ENCODE assay signal across 10 mouse cellular contexts in the genomic region with DNA sequence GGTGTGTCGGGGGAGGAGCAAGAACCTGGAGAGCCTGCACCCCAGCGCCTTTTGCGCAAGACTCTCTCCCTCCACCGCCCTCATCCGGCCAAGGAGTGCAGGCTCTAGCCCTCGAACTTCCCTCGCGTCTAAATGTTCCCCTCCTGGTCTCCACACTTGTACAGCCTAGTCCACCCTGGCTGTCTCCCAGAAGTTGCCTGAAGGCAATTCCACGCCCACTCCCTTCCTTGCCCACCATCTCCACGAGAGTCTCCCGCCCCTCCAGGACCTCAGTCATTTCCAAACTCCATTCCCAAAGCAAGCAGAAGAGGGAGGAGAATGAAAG. TPM values are rescaled to one million over a fixed set of nuclear protein-coding genes. Genes with fewer than 3 reads are reported as not detected.
DNase-seq lines count a peak whose midpoint lies in the region; ATAC-seq and TF ChIP-seq lines count a peak whose summit lies in the region.
"Had no signal": no experiment of that assay in that cellular context is flagged by ENCODE, and none has a peak within 500 bp of the region (broad histone marks: within the 10 kb centered on the region; RNA-seq: fewer than 3 reads in every experiment).

No protein-coding gene starts in this region.

- 0% methylated on average over 11 of the region's 11 CpGs for WGBS in kidney, postnatal 0 days
- under 1% methylated on average over 11 of the region's 11 CpGs for WGBS in kidney, adult 2 months
- 11% methylated on average over 11 of the region's 11 CpGs for WGBS in cerebellum, adult 2 months
- WGBS in forebrain, embryonic 13.5 days, result 4% methylated on average over 11 of the region's 11 CpGs
- 1% methylated on average over 11 of the region's 11 CpGs for WGBS in neural tube, embryonic 12.5 days
- WGBS in heart, embryonic 12.5 days, result 1% methylated on average over 11 of the region's 11 CpGs

- no peak overlapping the region for H3K4me3 ChIP-seq in kidney, postnatal 0 days (replicated peaks; ENCODE audit: low read depth, low read length)
- H3K4me3 ChIP-seq in kidney, adult 2 months (ENCODE audit: insufficient read depth, low read depth, low read length), result no peak overlapping the region
- peak overlapping the region; percentile 41 for H3K4me3 ChIP-seq in cerebellum, adult 2 months (replicated peaks; ENCODE audit: insufficient read depth, low read depth, low read length)
- 0 out of 2 replicates have a peak overlapping the region, but pooled peaks have one; percentile 72 for H3K4me3 ChIP-seq in forebrain, embryonic 13.5 days
- H3K4me3 ChIP-seq in neural tube, embryonic 12.5 days, result no peak overlapping the region
- H3K4me3 ChIP-seq in heart, embryonic 12.5 days, result no peak overlapping the region

- no peak for TF ChIP-seq POLR2A in kidney, adult 2 months (IDR thresholded peaks at IDR 0.05; ENCODE audit: low read depth, low read length)
- no peak for TF ChIP-seq POLR2A in cerebellum, adult 2 months (IDR thresholded peaks at IDR 0.05; ENCODE audit: borderline replicate concordance, insufficient read depth, low read length)

- H3K4me1 ChIP-seq in kidney, postnatal 0 days (replicated peaks; ENCODE audit: insufficient read depth, low read length), result peaks cover 2% of the 10 kb centered on the region
- H3K4me1 ChIP-seq in kidney, adult 2 months (ENCODE audit: control insufficient read depth, insufficient read depth, low read length), result no peaks in the 10 kb centered on the region
- peaks cover 6% of the 10 kb centered on the region for H3K4me1 ChIP-seq in cerebellum, adult 2 months (ENCODE audit: control insufficient read depth, insufficient read depth, low read length)
- peaks cover 71% of the 10 kb centered on the region for H3K4me1 ChIP-seq in forebrain, embryonic 13.5 days
- peaks cover 34% of the 10 kb centered on the region for H3K4me1 ChIP-seq in neural tube, embryonic 12.5 days
- H3K4me1 ChIP-seq in heart, embryonic 12.5 days (replicated peaks), result peaks cover 20% of the 10 kb centered on the region

- H3K27me3 ChIP-seq in kidney, postnatal 0 days (ENCODE audit: insufficient read depth, low read length), result peaks cover 93% of the 10 kb centered on the region
- peaks cover 11% of the 10 kb centered on the region for H3K27me3 ChIP-seq in kidney, adult 2 months (replicated peaks; ENCODE audit: control insufficient read depth, insufficient read depth, low read length)
- H3K27me3 ChIP-seq in cerebellum, adult 2 months (ENCODE audit: control insufficient read depth, insufficient read depth, low read length), result no peaks in the 10 kb centered on the region
- peaks cover 97% of the 10 kb centered on the region for H3K27me3 ChIP-seq in forebrain, embryonic 13.5 days
- H3K27me3 ChIP-seq in neural tube, embryonic 12.5 days (replicated peaks), result peaks cover 99% of the 10 kb centered on the region
- peaks cover 100% of the 10 kb centered on the region for H3K27me3 ChIP-seq in heart, embryonic 12.5 days (replicated peaks)

- no peak overlapping the region for H3K9ac ChIP-seq in kidney, postnatal 0 days (ENCODE audit: low read depth, low read length)
- H3K9ac ChIP-seq in forebrain, embryonic 13.5 days, result no peak overlapping the region
- no peak overlapping the region for H3K9ac ChIP-seq in neural tube, embryonic 12.5 days
- no peak overlapping the region for H3K9ac ChIP-seq in heart, embryonic 12.5 days

- peak; percentile 41; the same call in 1 of the 2 replicates for TF ChIP-seq CTCF in kidney, postnatal 0 days (IDR thresholded peaks at IDR 0.05; ENCODE audit: low read depth)
- no peak for TF ChIP-seq CTCF in kidney, adult 2 months (conservative IDR thresholded peaks at IDR 0.05; ENCODE audit: insufficient read depth, insufficient read length, low read depth, low read length)
- peak; percentile 36; the same call in 1 of the 2 replicates for TF ChIP-seq CTCF in cerebellum, adult 2 months (IDR thresholded peaks at IDR 0.05; ENCODE audit: borderline replicate concordance, insufficient read depth, low read depth, low read length)

- ATAC-seq in kidney, postnatal 0 days (replicated peaks; ENCODE audit: low FRiP score, low read depth), result no peak
- no peak for ATAC-seq in forebrain, embryonic 13.5 days
- no peak for ATAC-seq in neural tube, embryonic 12.5 days (ENCODE audit: low FRiP score, low read depth)
- no peak for ATAC-seq in heart, embryonic 12.5 days (ENCODE audit: insufficient number of reproducible peaks, low FRiP score)

- no peak overlapping the region for H3K4me2 ChIP-seq in kidney, postnatal 0 days (ENCODE audit: low read length)
- peak overlapping the region; percentile 78 for H3K4me2 ChIP-seq in forebrain, embryonic 13.5 days
- peak overlapping the region; percentile 37 for H3K4me2 ChIP-seq in neural tube, embryonic 12.5 days (replicated peaks)
- no peak overlapping the region for H3K4me2 ChIP-seq in heart, embryonic 12.5 days

- no peaks in the 10 kb centered on the region for H3K9me3 ChIP-seq in kidney, postnatal 0 days (replicated peaks; ENCODE audit: low read length)
- H3K9me3 ChIP-seq in forebrain, embryonic 13.5 days (replicated peaks), result no peaks in the 10 kb centered on the region
- H3K9me3 ChIP-seq in neural tube, embryonic 12.5 days, result no peaks in the 10 kb centered on the region
- no peaks in the 10 kb centered on the region for H3K9me3 ChIP-seq in heart, embryonic 12.5 days (replicated peaks)

- no peaks in the 10 kb centered on the region for H3K36me3 ChIP-seq in kidney, postnatal 0 days (ENCODE audit: insufficient read depth, low read length)
- H3K36me3 ChIP-seq in kidney, adult 2 months (ENCODE audit: control insufficient read depth, insufficient read depth, low read length), result no peaks in the 10 kb centered on the region
- no peaks in the 10 kb centered on the region for H3K36me3 ChIP-seq in forebrain, embryonic 13.5 days (ENCODE audit: poor library complexity, severe bottlenecking)
- no peaks in the 10 kb centered on the region for H3K36me3 ChIP-seq in neural tube, embryonic 12.5 days
- no peaks in the 10 kb centered on the region for H3K36me3 ChIP-seq in heart, embryonic 12.5 days

- no peak overlapping the region for H3K27ac ChIP-seq in kidney, postnatal 0 days
- no peak overlapping the region for H3K27ac ChIP-seq in kidney, adult 2 months (ENCODE audit: insufficient read depth, low read depth, low read length)
- H3K27ac ChIP-seq in cerebellum, adult 2 months (ENCODE audit: insufficient read depth, low read length), result no peak overlapping the region
- no peak overlapping the region for H3K27ac ChIP-seq in forebrain, embryonic 13.5 days
- H3K27ac ChIP-seq in neural tube, embryonic 12.5 days, result no peak overlapping the region
- H3K27ac ChIP-seq in heart, embryonic 12.5 days (ENCODE audit: poor library complexity, severe bottlenecking), result no peak overlapping the region

- DNase-seq in kidney, postnatal 0 days (ENCODE audit: low spot score), result peak; percentile 33
- DNase-seq in kidney, adult 2 months, result no peak
- peak; percentile 55 to 57 for DNase-seq in cerebellum, adult 2 months
- no peak for DNase-seq in adipocyte (ENCODE audit: low spot score)
- DNase-seq in thymus, postnatal 0 days (ENCODE audit: low spot score), result no peak
- DNase-seq: adrenal gland, postnatal 14 days; layer of hippocampus, postnatal 36 days had no signal

RNA-seq across cellular contexts. Expression of gene Pax6, which starts 1.1 kb away (rescaled TPM):
- 0.38 TPM in 1 of 2 replicates, not detected in the other for polyA plus RNA-seq in kidney, postnatal 0 days (2015; fragmentation: Nextera tagmentation; extraction: Ambion mirVana)
- polyA plus RNA-seq in kidney, adult 2 months (2012; rRNA removed), result not detected in 2 replicates
- polyA plus RNA-seq in cerebellum, adult 2 months (2012; rRNA removed), result 84.5 and 103 TPM in 2 replicates
- polyA plus RNA-seq in forebrain, embryonic 13.5 days (2015; fragmentation: Nextera tagmentation; extraction: Ambion mirVana), result 87.1 and 92.7 TPM in 2 replicates
- 23.8 and 25.7 TPM in 2 replicates for polyA plus RNA-seq in neural tube, embryonic 12.5 days (2016; fragmentation: Nextera tagmentation; extraction: Ambion mirVana)
- polyA plus RNA-seq in heart, embryonic 12.5 days (2016; fragmentation: Nextera tagmentation; extraction: Ambion mirVana), result 0.28 and 0.46 TPM in 2 replicates
- 0.09 TPM in 1 of 2 replicates, not detected in the other for polyA plus RNA-seq in thymus, postnatal 0 days (2015; fragmentation: Nextera tagmentation; extraction: Ambion mirVana)

Comparison
In these comparisons a context has a peak if more than half of its experiments do, and no peak if none do; other contexts are left out.
1. DNase-seq: peak in kidney, postnatal 0 days (single experiment) and cerebellum, adult 2 months (2 of 2); none in kidney, adult 2 months (single experiment), adipocyte (single experiment) and thymus, postnatal 0 days (single experiment).
2. H3K4me2 ChIP-seq: peak in forebrain, embryonic 13.5 days (single experiment) and neural tube, embryonic 12.5 days (single experiment); none in kidney, postnatal 0 days (single experiment) and heart, embryonic 12.5 days (single experiment).
3. H3K4me3 ChIP-seq: peak in cerebellum, adult 2 months (single experiment) and forebrain, embryonic 13.5 days (single experiment); none in kidney, postnatal 0 days (single experiment), kidney, adult 2 months (single experiment), neural tube, embryonic 12.5 days (single experiment) and heart, embryonic 12.5 days (single experiment).
4. RNA of gene Pax6, which starts 1.1 kb away (polyA plus RNA-seq): 87.1 to 92.7 TPM in forebrain, embryonic 13.5 days, 84.5 to 103 TPM in cerebellum, adult 2 months and 23.8 to 25.7 TPM in neural tube, embryonic 12.5 days; 0.28 to 0.46 TPM in heart, embryonic 12.5 days, 0.38 TPM in kidney, postnatal 0 days, 0.09 TPM in thymus, postnatal 0 days and not detected in kidney, adult 2 months; every median in the first group is over 10 times any median in the second.